Mouse (Mus musculus): ENCODE data around the gene Nus1.

GRCm38 (mm10) chr10:52407526-52407925, 9.8 kb upstream of the Nus1 start:
- TF ChIP-seq CTCF (IDR thresholded peaks at IDR 0.05; ENCODE audit: low read depth, low read length) (no peak), POLR2A (IDR thresholded peaks at IDR 0.05; ENCODE audit: insufficient read depth, low read length) (no peak), EP300 (IDR thresholded peaks at IDR 0.05; ENCODE audit: insufficient read depth, low read depth, low read length) (no peak)

All from ES-Bruce4 (cell line).